Mouse (Mus musculus): Measurements from ENCODE around the gene Vav3.

The Vav3 gene

DNA sequence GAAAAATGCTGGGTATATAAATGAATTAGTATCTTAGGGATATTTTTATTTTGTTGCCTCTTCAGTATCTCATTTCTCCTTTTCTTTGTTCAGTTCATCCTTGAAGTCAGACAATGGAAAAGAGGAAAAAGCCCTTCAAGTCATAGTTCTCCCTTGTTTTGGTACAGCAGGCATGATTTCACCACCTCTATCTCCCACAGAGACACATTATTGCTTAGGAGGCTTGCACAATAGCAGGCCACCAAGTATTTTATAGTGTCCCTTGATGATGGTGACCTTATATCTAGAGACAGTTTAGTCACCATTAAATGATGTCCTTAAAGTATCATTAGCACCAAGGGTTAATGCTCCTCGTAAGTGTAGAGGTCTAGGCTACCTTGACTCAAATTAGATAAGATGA, 171.4 kb downstream of the Vav3 start:
- no peak for DNase-seq (ENCODE audit: low read depth)

DNA sequence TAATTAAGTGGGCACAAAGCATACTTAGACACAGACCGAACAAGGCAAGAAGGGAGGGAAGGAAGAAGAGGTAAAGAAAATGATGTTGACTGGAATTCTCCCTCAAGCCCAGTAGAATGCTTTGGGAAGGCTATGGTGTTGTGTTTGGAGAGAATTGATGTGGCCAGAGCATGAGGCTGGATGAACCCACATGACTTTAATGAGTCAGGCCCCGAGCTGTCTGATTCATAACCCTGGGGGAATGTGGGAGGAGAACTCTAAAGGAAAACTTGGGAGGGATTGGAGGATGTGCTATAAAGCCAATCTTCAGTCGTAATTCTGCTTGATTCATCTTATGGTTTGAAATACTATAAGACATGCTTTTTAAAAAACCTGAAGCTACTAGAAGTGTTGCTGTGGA, 175.0 kb downstream of the Vav3 start:
- no peak for DNase-seq (ENCODE audit: low read depth)

DNA sequence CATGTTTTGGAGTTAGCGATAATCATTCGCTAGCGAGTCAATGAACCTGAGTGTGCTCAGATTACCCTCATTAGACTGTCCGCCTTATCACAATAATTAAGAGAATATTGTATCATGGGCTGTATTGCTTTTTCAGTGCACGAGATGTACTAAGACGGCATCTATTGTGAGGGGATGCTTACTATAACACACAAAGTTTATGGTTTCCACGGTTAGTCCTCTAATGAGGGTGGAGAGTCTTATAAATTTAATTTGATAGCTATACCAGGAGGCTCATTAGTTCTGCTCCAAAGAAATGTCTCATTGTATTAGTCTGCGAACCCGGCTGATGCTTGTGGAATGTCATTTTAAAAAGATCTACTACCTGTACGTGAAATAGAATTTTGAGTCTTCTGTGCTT, 175.9 kb downstream of the Vav3 start:
- no peak for DNase-seq (ENCODE audit: low read depth)

DNA sequence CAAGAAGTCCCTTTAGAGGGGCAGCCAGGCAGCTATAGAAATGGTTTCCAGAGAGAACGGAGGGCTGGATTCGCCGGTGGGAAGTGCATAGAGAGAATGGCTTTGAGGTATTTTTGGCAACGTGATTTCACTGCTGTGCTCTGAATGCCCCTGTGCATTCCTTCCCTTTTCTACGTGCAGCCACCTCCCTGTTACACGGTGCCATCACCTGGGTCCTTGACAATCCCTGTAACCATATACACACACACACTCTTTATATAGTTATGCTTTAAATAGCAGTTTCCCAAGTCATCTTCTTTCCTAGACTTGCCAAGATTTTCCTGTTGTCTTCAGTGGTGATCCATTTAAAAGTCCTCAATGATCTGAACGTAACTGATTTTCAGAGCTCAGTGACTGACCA, 181.7 kb downstream of the Vav3 start:
- DNase-seq (ENCODE audit: low read depth) = no peak

DNA sequence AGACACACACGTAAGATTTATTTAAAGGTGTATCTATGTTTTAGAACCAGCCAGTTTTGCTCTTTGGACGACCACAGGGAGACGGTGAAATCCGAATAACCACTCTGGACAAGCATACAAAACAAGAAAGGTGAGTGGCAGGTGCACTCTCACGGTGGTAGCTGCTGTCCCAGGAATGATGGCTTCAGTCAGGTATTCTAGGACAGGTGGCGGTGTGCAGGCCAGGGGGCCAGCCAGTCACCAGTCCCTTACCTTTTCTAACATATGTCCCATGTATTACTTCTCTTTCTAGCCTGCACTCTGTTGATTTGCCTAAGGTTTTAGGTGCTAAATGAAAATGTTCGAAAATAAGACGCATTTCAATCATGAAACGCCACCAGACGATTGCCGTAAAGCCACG, 185.4 kb downstream of the Vav3 start:
- no peak for DNase-seq (ENCODE audit: low read depth)

DNA sequence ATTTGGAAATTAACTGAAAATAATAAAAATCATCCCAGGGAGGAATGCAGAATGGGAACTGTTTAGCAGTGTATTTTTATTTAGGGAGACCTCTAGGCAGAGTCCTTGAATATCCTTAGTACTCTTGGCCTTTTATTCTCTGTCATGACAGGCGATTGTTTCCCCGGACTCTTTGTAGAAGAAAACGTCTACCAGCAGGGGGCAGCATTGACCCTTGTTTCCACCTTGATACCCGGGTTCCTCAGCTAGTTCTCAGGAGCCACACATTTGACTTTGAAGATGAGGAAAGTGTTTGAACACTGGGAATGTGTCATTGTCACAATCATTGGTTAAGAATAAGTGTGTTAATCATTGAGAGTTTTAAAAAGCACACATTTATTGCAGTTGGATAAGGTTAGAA, 185.8 kb downstream of the Vav3 start:
- peak; percentile 53 for DNase-seq (ENCODE audit: low read depth)

DNA sequence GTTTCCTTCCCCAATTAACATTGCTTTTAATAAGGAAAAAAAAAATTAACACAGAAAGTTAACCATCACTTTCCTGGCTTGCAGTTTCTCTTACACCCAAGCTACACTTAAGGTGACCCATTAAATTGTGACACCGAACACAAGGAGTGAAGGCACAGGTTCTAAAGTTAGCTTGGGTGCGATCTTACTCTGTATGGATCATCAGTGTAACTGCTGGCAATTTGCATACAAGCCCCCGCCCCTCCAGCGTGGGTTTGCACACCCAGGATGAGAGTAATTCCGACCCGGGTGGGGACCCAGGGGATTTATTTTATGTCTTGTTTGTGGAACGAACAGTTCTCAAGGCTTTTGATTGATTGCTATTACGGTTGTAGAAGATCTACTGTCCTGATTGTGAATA, 186.2 kb downstream of the Vav3 start:
- no peak for DNase-seq (ENCODE audit: low read depth)

DNA sequence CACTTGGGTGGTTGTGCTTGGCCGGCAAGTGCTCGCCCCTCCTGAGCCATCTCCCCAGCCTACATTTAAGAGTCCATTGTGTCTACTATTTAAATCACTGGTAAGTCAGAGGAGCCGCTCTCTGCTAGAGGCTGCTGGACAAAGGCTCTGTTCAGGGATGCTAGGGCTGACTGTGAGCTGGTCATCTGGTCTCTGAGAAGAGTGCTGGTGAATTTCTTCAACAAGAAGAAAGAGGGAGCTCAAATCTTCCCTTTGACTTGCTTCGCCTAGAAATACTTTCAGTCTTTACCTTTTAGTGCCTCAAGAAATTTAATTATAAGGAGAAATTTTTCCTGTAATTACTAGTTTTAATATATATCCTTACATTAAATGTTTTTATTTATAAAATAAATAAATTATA, 188.2 kb downstream of the Vav3 start:
- no peak for DNase-seq (ENCODE audit: low read depth)

DNA sequence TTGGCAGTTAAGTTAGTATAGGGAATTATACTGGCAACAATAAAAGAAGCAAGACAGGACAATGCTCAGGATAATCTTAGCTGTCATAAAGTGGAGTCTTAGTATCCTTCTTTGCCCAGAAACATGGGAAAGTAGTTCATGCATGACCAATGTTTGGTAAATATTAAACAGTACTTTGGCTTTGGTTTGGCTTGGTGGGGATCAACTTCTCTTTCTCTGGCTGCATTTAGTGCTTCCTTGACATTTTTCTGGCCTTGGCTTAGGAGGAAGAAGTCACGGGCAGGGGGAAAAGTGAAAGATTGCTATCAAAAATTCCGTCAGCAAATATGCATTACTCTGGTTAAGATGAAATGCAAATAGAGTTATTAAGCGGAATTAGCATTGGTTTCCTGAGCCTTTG, 197.2 kb downstream of the Vav3 start:
- DNase-seq (ENCODE audit: low read depth) = no peak

DNA sequence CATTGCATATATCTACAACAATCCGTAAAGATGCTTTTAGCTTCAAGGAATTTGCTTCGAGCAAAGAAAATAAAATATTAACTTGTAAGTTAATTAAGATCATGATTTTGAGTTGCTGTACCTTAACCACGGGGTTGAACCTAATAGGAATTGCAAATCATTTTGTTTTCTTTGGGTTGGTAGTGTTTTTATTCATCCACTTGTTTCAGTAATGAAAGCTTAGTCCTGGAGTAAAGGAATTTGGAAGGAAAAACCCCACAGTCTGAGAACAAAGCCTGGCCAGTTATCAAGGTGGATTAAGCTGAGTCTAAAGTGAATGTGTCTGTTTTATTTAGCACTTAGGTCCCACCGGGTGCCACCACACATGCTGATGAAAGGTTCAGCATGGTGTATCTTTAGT, 199.6 kb downstream of the Vav3 start:
- DNase-seq (ENCODE audit: low read depth) = no peak

DNA sequence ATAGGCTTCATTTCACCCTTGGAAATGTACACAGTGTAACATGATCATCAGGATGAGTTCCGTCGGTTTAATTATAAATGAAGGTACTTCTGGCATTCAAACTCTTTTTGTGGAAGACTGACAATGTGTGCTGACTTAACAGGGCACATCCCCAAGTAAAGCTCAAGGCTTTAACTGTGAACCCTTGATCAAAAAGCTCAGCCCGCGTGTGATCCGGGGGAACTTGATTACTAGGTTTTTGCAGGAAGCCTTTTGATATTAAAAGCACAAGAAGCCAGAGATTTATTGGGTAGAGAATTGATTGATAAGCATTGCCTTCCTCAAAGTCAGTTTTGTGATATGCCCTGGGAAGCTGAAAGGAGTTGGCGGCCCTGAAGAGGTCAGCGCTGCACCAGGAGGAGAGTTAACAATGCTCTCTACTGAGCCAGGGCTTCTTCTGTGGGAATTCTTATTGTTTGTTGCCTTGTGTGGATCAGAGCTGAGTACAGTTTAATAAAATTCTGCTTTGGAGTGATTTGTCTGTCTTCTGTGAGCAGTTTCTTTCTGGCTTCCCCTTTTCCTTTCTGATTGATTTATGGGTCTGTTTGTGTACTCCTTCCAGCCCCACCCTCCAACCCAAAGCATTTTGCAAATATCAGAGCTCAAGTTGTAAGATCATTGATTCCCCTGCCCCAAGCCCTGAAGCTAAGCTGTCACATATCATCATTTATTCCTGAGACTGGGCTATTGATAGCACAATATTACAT, 204.2 kb downstream of the Vav3 start:
- DNase-seq (ENCODE audit: low read depth) = no peak

DNA sequence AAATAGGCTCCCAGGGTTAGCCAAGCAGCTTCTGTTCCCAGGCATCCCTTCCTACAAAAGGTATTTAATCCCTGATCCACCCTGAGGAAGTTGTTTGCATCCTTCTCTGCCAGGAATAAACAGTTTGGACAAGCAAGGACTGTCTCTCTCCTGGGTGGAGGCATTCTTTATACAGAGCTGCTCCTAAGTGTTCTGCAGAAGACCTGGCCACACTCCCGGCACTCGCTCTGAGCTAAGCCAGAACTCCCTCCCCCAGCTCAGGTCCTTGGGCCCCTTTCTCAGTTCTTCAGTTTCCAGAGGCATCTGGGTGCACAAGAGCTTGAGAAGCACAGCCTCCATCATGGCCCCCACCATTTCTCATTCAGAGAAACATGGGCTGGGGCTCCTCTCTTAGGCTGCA, 216.9 kb downstream of the Vav3 start:
- no peak for DNase-seq (ENCODE audit: low read depth)

DNA sequence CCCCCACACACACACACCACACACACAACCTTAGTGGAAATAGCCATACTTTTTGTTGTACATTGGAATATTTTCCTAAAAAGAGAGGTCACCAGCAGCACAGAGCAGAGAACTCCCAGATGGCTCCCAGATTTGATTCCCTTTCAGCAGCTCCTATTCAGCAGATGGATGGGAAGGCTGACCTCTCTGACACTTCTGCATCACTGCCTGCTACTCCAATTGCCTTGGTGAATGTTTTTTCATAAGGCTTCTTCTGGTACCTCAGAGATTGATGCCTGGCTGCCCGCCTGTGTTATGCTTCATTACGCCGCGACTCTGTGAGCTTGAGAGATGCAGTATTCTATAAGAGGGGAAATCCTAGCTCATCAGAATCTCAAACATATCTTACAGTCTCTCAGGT, 220.8 kb downstream of the Vav3 start:
- DNase-seq (ENCODE audit: low read depth) = no peak

DNA sequence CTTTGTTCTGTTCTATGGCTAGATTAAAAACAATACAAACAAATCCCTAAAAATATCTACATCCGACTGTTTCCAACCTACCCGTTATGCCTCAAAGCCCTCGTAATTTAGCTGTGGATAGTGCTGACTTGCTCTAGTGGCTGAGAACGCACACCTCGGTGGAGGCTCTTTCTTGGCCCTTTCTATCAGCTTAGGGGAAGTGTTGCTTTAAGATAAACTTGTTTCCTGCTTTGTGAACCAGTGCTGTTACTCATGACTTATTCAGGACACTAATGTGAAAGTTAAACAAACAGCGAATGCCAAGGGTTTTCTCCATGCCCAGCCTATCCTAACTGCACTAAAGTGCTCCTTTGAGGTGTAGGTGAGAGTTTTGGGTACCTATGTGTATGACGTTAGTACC, 221.3 kb downstream of the Vav3 start:
- no peak for DNase-seq (ENCODE audit: low read depth)

DNA sequence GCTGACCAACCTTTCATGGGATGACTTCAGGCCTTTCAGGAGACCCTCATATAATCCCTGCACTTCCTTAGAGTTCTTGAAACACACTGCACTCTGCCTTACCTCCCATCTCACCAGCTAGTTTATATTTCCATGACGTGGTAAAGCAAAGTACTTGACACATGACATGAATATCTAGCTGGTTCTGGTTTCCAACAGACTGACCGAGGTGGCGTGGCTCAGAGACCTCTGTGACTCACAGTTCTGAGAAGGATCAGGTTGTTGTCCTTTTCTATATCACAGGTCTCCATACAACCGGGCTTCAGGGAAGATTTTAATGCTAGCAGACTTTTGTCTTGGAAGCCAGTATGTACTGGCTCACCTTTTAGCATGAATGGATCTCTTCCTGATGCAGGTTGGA, 221.8 kb downstream of the Vav3 start:
- no peak for DNase-seq (ENCODE audit: low read depth)

DNA sequence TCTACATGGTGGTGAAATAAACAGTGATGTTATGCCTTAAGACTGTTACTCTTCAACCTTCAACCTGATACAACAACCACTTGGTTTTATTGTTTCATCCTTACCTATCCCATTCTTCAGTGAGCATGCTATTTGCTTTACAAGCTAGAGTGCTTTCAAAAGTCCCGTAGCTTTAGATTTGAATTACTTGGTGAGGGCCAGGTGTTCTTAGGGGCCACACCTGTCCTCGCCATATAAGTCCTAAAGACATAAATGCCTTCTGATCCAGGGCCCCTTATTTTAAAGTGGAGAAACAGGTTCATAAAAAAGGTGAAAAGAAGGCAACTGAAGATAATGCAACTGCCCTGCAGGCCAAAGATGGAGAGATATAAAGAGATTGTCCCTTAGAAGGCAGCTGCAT, 224.0 kb downstream of the Vav3 start:
- no peak for DNase-seq (ENCODE audit: low read depth)

DNA sequence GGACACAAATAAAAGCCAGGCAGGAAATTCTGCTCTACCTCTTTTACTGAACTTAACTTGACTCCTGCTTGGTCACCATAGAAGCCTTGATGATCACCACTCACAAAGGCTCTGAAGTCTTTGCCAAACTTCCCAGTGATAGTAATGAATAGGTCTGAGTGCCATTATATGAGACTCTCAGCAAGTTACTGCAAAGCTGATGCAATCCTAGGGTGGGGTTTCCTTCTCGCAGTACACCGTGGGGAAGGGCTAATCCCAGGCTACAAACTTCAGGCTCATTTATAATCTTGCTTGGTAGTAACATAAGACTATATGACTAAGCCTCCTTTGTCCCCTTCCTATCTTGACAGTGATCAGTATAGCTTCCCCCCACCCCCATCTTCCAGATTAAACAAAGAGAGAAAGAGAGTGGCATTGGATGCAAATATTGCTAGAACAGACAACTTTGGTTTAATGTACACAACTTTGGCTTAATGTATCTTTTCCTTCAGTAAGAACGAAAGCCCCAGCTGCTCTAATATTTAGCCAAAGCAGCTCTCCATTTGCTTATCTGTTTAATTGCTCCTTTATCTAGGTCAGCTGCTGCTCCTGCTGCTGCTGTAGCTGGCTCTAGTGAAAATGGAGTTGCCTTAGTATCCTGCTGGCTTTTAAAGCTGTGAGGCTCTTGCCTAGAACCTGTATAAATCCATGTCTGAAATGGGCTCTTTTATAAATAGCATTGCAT, 228.3 kb downstream of the Vav3 start:
- DNase-seq (ENCODE audit: low read depth) = no peak

DNA sequence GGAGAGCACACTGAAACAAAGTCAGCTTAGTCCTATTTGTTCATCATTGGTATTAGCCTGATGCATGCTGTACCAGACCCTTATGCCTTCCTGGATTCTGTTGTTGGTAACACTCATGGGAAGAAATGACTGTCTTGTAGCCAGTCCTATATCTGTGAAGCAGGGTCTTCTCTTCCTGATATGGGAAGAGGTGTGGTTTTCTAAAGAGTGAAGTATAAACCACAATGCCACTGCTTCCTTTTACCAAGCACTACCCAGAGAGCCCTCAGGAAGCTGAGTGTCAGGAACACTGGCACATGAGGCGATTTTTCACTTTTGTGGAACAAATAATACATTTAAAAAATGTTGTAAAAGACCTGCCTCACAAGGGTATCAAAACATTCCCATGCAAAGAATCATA, 231.0 kb downstream of the Vav3 start:
- no peak for DNase-seq (ENCODE audit: low read depth)

DNA sequence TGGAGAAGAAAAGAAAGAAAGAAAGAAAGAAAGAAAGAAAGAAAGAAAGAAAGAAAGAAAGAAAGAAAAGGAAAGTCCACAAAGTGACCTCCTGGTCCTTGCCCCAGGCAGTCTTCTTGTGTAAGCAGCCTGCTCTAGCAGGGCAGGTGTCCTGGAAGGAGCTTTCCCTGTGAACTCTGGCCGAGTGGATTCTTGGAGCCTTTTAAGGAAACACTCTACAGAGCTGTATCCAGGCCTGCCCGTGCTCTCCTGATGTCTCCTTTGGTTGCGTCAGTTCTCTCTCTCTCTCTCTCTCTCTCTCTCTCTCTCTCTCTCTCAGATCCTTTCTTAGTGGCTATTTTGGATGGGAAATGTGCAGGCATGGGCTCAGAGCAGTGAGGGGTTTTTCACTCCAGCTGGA, 232.4 kb downstream of the Vav3 start:
- no peak for DNase-seq (ENCODE audit: low read depth)

DNA sequence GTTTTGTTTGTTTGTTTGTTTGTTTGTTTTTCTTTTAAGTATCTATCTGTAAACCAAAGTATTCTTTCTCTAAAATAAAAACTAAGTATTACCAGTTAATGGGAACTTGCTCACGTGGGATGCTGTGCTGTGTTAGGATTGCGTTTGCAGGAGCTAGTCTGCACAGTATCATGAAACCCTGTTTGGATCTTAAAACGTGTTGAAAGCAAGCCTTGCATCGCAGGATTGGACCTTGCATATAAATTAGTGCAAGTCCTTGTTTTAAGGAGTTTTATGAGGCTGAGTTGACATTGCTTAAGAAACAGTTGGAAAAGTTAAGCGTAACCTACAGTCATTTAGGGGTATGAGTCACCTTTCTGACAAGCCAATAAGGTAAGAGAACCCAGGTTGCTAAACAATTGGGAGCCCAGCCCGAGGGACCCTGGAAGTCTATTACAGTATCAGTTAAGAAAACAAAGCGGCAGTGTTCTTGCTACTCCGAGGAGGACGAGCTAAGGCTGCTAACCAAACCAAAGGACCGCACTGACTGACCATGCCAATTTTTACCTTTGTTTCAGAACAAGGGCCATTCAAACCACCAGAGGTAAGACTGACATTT, 233.2 kb downstream of the Vav3 start:
- no peak for DNase-seq (ENCODE audit: low read depth)

DNA sequence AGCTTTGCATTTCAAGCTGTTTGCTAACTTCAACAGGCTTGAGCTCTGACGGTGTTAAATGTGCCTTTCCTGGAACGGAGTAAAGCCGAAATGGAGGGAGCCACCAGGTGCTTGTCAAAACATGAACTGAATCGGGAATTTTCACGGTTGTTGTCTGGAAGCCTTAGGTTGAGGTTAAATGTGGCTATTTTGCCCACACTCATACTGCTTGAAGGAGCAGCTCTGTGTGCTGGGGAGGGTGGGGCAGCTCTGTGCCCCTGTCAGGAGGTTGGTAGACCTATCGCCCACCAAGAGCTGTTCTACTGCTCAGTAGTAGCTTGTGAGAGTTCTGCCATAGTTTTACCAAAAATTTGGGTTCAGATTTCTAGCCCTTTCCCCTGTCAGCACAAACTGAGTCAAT, 233.7 kb downstream of the Vav3 start:
- DNase-seq (ENCODE audit: low read depth) = no peak

DNA sequence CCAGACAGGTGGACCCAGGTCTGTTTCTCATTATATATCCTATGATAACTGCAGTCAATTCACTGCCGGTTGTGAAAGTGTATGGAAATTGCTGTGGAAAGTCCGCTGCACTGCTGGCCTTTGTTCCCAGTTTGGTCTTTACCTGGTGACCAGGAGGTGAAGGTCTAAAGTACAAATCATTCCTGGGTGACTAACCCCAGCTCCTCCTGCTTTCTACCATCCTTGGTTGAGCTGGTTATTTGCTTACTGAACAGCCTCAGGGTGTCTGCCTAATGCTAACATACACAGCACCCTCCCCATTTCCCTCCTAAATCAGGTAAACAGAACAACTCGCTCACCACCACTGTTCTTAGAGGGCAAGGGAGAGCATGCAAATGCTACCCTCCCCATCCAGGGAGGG, 237.9 kb downstream of the Vav3 start:
- no peak for DNase-seq (ENCODE audit: low read depth)

DNA sequence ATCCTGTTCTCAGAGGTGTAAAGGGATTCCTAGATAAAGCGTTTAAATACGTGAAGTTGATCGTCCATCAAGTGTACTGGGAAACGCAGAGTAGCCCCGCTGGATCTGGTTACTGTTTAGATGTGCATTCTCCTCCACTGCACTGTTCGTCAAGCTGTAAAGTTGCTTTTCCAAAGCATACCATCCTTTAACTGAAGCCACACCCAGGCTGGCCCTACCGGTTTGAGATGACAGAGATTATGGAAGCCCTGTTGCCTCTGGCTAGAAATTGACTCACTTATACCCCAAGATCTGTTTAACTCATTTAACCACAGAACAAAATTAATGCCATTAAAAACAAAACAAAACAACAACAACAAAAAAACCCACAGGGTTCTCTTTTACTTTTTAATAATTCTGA, 238.5 kb downstream of the Vav3 start:
- no peak for DNase-seq (ENCODE audit: low read depth)

DNA sequence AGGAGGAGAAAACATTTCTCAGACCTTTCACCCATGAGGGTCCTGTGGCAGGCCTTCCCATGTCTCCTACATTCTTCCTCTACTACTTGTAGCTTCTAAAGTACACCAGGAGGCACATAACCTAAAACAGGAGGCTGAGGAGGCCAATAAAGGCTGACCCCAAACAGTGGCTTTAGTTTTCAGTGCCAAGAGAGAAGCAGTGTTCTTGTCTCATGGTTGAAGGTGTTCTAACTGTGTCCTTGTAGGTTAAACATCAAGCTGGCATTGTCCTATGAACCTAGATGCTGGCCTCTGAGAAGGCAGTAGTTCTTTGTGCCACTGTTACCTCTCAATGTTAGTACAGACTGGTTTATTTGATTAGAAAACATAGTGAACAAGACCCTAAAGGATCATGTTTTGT, 245.5 kb downstream of the Vav3 start:
- DNase-seq (ENCODE audit: low read depth) = no peak

All from c-Kit-positive CD71-positive TER-119-negative erythroid progenitor cells, embryonic 14.5 days (primary cell).